Mouse (Mus musculus): Measurements from ENCODE around the gene Dmtf1. TPM values are rescaled to one million over a fixed set of nuclear protein-coding genes. Genes with fewer than 3 reads are reported as not detected.

Dmtf1 gene
- polyA plus RNA-seq, 1 experiment from 2014 or later, result 33.3 TPM

- TF ChIP-seq CTCF (IDR thresholded peaks at IDR 0.05) (no peak), EP300 (IDR thresholded peaks at IDR 0.05) (no peak)
- H3K27ac ChIP-seq (ENCODE audit: low read length), result no peak overlapping the region
- H3K9ac ChIP-seq (replicated peaks; ENCODE audit: low read depth), result no peak overlapping the region
- H3K4me3 ChIP-seq (ENCODE audit: low read depth, low read length), result no peak overlapping the region
- no peak for ATAC-seq
- WGBS, result 63% methylated on average over 6 of the region's 6 CpGs
- no peaks in the 10 kb centered on the region for H3K36me3 ChIP-seq (ENCODE audit: insufficient read depth, low read length)
- no peak for DNase-seq (ENCODE audit: low spot score)
- H3K4me2 ChIP-seq (replicated peaks; ENCODE audit: low read depth, low read length), result no peak overlapping the region
- H3K27me3 ChIP-seq (replicated peaks; ENCODE audit: insufficient read depth, low read length), result no peaks in the 10 kb centered on the region
- H3K9me3 ChIP-seq (ENCODE audit: low read length), result no peaks in the 10 kb centered on the region
- H3K4me1 ChIP-seq (ENCODE audit: insufficient read depth, low read depth, low read length), result no peaks in the 10 kb centered on the region; the same call in 1 of the 2 replicates
Measured at GRCm38 (mm10) chr5:9090493-9091106, 71.0 kb downstream of the Dmtf1 start.

- Histone ChIP-seq H3K27ac (ENCODE audit: low read length) (no peak overlapping the region), H3K4me1 (ENCODE audit: insufficient read depth, low read depth, low read length) (no peaks in the 10 kb centered on the region; the same call in 1 of the 2 replicates), H3K9me3 (ENCODE audit: low read length) (no peaks in the 10 kb centered on the region), H3K9ac (replicated peaks; ENCODE audit: low read depth) (no peak overlapping the region), H3K36me3 (ENCODE audit: insufficient read depth, low read length) (no peaks in the 10 kb centered on the region), H3K4me2 (replicated peaks; ENCODE audit: low read depth, low read length) (no peak overlapping the region), H3K27me3 (replicated peaks; ENCODE audit: insufficient read depth, low read length) (no peaks in the 10 kb centered on the region), H3K4me3 (ENCODE audit: low read depth, low read length) (no peak overlapping the region)
- TF ChIP-seq EP300 (IDR thresholded peaks at IDR 0.05) (peak; percentile 41; the same call in 1 of the 2 replicates), CTCF (IDR thresholded peaks at IDR 0.05) (no peak)
- ATAC-seq (peak; percentile 38), DNase-seq (ENCODE audit: low spot score) (peak; percentile 23)
- 43% methylated on average over 3 of the region's 3 CpGs for WGBS
Measured at GRCm38 (mm10) chr5:9086924-9087719, 74.5 kb downstream of the Dmtf1 start.

GRCm38 (mm10) chr5:9079773-9080501, 81.6 kb downstream of the Dmtf1 start:
- H3K4me3 ChIP-seq (ENCODE audit: low read depth, low read length), result no peak overlapping the region
- H3K9ac ChIP-seq (replicated peaks; ENCODE audit: low read depth), result no peak overlapping the region
- DNase-seq (ENCODE audit: low spot score) (no peak), ATAC-seq (no peak)
- H3K4me2 ChIP-seq (replicated peaks; ENCODE audit: low read depth, low read length), result no peak overlapping the region
- H3K9me3 ChIP-seq (ENCODE audit: low read length), result no peaks in the 10 kb centered on the region
- no peak overlapping the region for H3K27ac ChIP-seq (ENCODE audit: low read length)
- no peaks in the 10 kb centered on the region for H3K36me3 ChIP-seq (ENCODE audit: insufficient read depth, low read length)
- no peaks in the 10 kb centered on the region for H3K27me3 ChIP-seq (replicated peaks; ENCODE audit: insufficient read depth, low read length)
- TF ChIP-seq CTCF (IDR thresholded peaks at IDR 0.05) (no peak), EP300 (IDR thresholded peaks at IDR 0.05) (no peak)
- H3K4me1 ChIP-seq (ENCODE audit: insufficient read depth, low read depth, low read length), result no peaks in the 10 kb centered on the region

GRCm38 (mm10) chr5:9073177-9073854, 88.3 kb downstream of the Dmtf1 start:
- TF ChIP-seq EP300 (IDR thresholded peaks at IDR 0.05), result no peak
- peak; percentile 74 for TF ChIP-seq CTCF (IDR thresholded peaks at IDR 0.05)
- H3K4me2 ChIP-seq (replicated peaks; ENCODE audit: low read depth, low read length), result no peak overlapping the region
- H3K4me3 ChIP-seq (ENCODE audit: low read depth, low read length), result no peak overlapping the region
- H3K4me1 ChIP-seq (ENCODE audit: insufficient read depth, low read depth, low read length), result no peaks in the 10 kb centered on the region
- H3K9ac ChIP-seq (replicated peaks; ENCODE audit: low read depth), result no peak overlapping the region
- peak; percentile 78 for ATAC-seq
- H3K27me3 ChIP-seq (replicated peaks; ENCODE audit: insufficient read depth, low read length), result no peaks in the 10 kb centered on the region
- peak; percentile 75 for DNase-seq (ENCODE audit: low spot score)
- no peaks in the 10 kb centered on the region for H3K36me3 ChIP-seq (ENCODE audit: insufficient read depth, low read length)
- WGBS, result 57% methylated on average over 5 of the region's 5 CpGs
- no peaks in the 10 kb centered on the region for H3K9me3 ChIP-seq (ENCODE audit: low read length)
- H3K27ac ChIP-seq (ENCODE audit: low read length), result no peak overlapping the region

- Histone ChIP-seq H3K9me3 (ENCODE audit: low read length) (no peaks in the 10 kb centered on the region), H3K9ac (replicated peaks; ENCODE audit: low read depth) (no peak overlapping the region), H3K36me3 (ENCODE audit: insufficient read depth, low read length) (no peaks in the 10 kb centered on the region), H3K27me3 (replicated peaks; ENCODE audit: insufficient read depth, low read length) (no peaks in the 10 kb centered on the region), H3K4me3 (ENCODE audit: low read depth, low read length) (no peak overlapping the region), H3K4me1 (ENCODE audit: insufficient read depth, low read depth, low read length) (no peaks in the 10 kb centered on the region), H3K4me2 (replicated peaks; ENCODE audit: low read depth, low read length) (no peak overlapping the region), H3K27ac (ENCODE audit: low read length) (no peak overlapping the region)
- ATAC-seq, result no peak
- 90% methylated on average over 3 of the region's 3 CpGs for WGBS
- TF ChIP-seq CTCF (IDR thresholded peaks at IDR 0.05), result no peak
- no peak for TF ChIP-seq EP300 (IDR thresholded peaks at IDR 0.05)
- DNase-seq (ENCODE audit: low spot score), result no peak
Measured at GRCm38 (mm10) chr5:9071360-9071759, 90.2 kb downstream of the Dmtf1 start.

Data from lung, postnatal 0 days (tissue).